Mouse (Mus musculus) hindbrain, embryonic 13.5 days (tissue): ENCODE measurements around the gene Ubiad1. TPM values are rescaled to one million over a fixed set of nuclear protein-coding genes. Genes with fewer than 3 reads are reported as not detected.

Experiments used
- ATAC-seq: fragments of 200-750 bp; cut with Nextera tagmentation; 2 replicates; pipeline ENCODE4 v1.8.0; 2017; ENCODE audit warnings: moderate TSS enrichment; ENCODE audit not compliant: low FRiP score
- H3K27ac ChIP-seq: fragments of 300-500 bp; sonication (generic); 2 replicates; pipeline ENCODE4 v1.5.1; 2015; ENCODE audit warnings: inconsistent platforms, mild to moderate bottlenecking, moderate library complexity
- H3K27me3 ChIP-seq: fragments of 300-500 bp; sonication (generic); 2 replicates; pipeline ENCODE4 v1.6.1; 2015; ENCODE audit warnings: mild to moderate bottlenecking, inconsistent platforms
- H3K36me3 ChIP-seq: fragments of 300-500 bp; sonication (generic); 2 replicates; pipeline ENCODE4 v1.6.1; 2015; ENCODE audit warnings: mild to moderate bottlenecking, inconsistent platforms
- H3K4me1 ChIP-seq: fragments of 300-500 bp; sonication (generic); replicated peaks from 2 replicates; pipeline ENCODE4 v1.6.1; 2015; ENCODE audit warnings: inconsistent platforms
- H3K4me2 ChIP-seq: fragments of 300-500 bp; sonication (generic); 2 replicates; pipeline ENCODE4 v1.6.1; 2015; ENCODE audit warnings: inconsistent platforms, mild to moderate bottlenecking, moderate library complexity
- H3K4me3 ChIP-seq: fragments of 300-500 bp; sonication (generic); 2 replicates; pipeline ENCODE4 v1.5.1; 2015; ENCODE audit warnings: mild to moderate bottlenecking, inconsistent platforms
- H3K9ac ChIP-seq: fragments of 300-500 bp; sonication (generic); 2 replicates; pipeline ENCODE4 v1.6.1; 2015; ENCODE audit warnings: mild to moderate bottlenecking, inconsistent platforms
- H3K9me3 ChIP-seq: fragments of 300-500 bp; sonication (generic); 2 replicates; pipeline ENCODE4 v1.6.1; 2016; ENCODE audit warnings: inconsistent platforms
- WGBS: fragments of 180-500 bp; shearing (Covaris S2); methylation state at CpG from one replicate; pipeline ENCODE4 v1.1.7; 2015; 5-methylcytosine and 5-hydroxymethylcytosine counted together
- polyA plus RNA-seq: library from polyadenylated mRNA; unstranded; fragments of >200 nt; fragmentation: Nextera tagmentation; extraction: Ambion mirVana; gene quantifications from 2 replicates; pipeline ENCODE4 v1.2.1, GENCODE M21; 2015

Ubiad1 gene
- polyA plus RNA-seq, 1 experiment from 2014 or later = 17.7 TPM

DNA sequence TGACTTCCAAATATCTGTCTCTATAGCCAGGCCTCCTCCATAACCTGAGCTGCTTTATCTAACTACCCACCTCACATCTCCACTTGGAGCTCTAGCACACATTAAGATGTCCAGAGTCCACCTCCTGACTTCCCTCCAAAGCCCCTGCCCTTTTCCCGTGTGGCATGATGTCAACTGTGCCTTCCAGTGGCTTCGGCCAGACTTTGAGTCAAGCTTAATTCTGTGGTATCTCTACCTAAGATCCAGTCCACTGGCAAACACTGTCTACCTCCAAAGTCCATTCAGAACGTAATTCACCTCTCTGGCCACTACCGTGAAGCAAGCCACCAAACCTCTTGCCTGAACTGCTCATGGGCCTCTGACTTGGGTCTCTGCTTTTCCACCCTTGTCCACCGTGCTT lies 2.6 kb downstream of the Ubiad1 start:
- Histone ChIP-seq H3K9ac (no peak overlapping the region), H3K4me2 (no peak overlapping the region), H3K27ac (no peak overlapping the region), H3K9me3 (no peaks in the 10 kb centered on the region), H3K4me3 (no peak overlapping the region), H3K4me1 (peaks cover 36% of the 10 kb centered on the region), H3K36me3 (no peaks in the 10 kb centered on the region; the same call in 1 of the 2 replicates), H3K27me3 (no peaks in the 10 kb centered on the region)
- no peak for ATAC-seq
- 94% methylated on average over 5 of the region's 5 CpGs for WGBS

DNA sequence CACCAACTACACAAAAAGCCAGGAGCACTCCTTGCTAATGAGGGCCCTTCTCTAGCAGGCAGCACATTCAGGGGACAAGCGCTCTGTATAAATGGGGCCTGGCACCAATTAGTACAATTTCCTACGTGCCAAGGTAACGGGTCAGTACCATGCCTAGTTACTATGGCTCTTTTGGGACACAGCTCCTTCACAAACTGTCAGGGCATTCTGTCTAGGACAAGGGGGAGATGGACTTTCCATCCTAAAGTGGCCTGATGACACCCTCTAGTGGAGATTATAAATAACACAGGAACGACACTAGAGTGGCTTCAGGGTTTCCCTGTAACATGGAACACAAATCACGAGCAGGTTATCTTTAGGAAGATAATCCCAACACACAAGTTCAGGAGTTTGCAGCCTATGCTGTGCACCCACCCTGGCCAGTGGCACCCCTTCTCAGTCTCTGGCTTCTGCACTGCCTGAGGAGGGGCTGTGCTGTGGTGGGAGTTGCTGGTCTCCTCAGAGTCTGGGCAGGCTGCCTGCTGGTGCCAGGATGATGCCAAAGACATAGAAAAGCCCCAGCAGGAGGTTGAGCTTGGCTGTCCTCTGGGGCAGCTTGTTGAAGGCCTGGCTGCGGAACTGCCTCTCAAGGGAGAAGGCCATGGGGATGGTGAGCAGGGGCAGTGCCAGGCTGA lies 8.8 kb downstream of the Ubiad1 start:
- Histone ChIP-seq H3K9me3 (no peaks in the 10 kb centered on the region), H3K36me3 (peaks cover 6% of the 10 kb centered on the region), H3K4me3 (no peak overlapping the region), H3K4me2 (no peak overlapping the region), H3K4me1 (peaks cover 28% of the 10 kb centered on the region), H3K9ac (0 out of 2 replicates have a peak overlapping the region, but pooled peaks have one; percentile 29), H3K27me3 (no peaks in the 10 kb centered on the region), H3K27ac (no peak overlapping the region)
- 55% methylated on average over 6 of the region's 6 CpGs for WGBS
- peak; percentile 49 for ATAC-seq

DNA sequence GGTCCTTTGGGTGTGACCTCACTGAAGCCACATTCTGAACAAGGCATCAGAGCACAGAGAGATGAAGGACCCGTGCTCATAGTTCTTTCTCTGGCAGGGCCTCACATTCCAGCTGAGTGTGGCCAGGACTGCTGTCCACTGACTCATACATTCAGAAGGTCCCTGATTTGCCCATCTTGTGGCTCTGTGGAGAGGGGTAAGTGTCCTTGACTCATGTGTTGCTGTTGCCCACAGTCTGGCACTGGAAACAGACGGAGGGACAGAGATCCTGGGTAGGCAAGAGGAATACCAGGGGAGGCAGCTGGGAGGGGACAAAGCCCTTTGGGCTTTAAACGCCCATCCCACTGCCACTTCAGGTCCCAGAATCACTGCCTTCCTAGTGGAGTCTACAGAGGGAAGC lies 9.5 kb downstream of the Ubiad1 start:
- Histone ChIP-seq H3K27ac (no peak overlapping the region), H3K36me3 (peaks cover 6% of the 10 kb centered on the region), H3K4me1 (peaks cover 29% of the 10 kb centered on the region), H3K9me3 (no peaks in the 10 kb centered on the region), H3K9ac (peak overlapping the region; percentile 29; the same call in 1 of the 2 replicates), H3K27me3 (no peaks in the 10 kb centered on the region), H3K4me3 (no peak overlapping the region), H3K4me2 (no peak overlapping the region)
- ATAC-seq = no peak
- 91% methylated on average over 3 of the region's 3 CpGs for WGBS

DNA sequence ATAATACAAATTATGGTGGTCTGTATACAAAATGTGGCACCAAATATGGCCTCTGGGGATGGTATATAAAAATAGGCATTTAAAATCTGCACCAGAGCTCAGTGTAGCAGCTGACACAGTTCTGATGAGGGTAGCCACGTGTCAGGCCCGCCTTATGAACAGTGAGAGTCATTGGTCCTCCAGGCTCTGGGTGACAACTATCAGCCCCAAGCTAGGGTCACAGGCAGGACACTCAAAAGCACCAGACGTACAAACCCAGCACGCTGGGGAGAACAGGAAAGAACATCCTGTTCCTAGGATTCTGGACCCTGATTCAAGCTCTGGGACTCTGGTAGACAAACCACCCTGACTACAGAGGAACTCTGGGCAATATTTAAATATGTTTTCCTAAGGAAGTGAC lies 10.0 kb downstream of the Ubiad1 start:
- WGBS = 85% methylated on average over 4 of the region's 4 CpGs

DNA sequence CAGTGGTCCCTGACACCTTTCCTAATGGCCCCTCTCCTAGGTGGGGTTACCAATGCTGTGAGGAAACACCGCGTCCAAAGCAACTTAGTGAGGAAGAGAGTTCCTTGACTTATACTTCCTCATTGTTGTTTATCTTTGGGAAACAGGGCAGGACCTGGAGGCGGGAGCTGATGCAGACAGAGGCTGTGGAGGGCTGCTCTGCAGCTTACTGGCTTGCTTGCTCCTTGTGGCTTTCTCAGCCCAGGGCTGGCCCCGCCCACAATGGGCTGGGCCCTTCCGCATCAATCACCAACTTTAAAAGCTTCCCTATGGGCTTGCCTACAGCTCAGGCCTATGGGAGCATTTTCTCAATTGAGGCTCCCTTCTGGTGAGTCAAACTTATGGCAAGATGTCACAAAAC lies 10.8 kb downstream of the Ubiad1 start:
- no peaks in the 10 kb centered on the region for H3K27me3 ChIP-seq
- 79% methylated on average over 5 of the region's 5 CpGs for WGBS
- H3K9ac ChIP-seq = no peak overlapping the region
- peaks cover 37% of the 10 kb centered on the region for H3K4me1 ChIP-seq
- no peak overlapping the region for H3K4me3 ChIP-seq
- peaks cover 6% of the 10 kb centered on the region for H3K36me3 ChIP-seq
- no peaks in the 10 kb centered on the region for H3K9me3 ChIP-seq
- H3K4me2 ChIP-seq = no peak overlapping the region
- no peak for ATAC-seq
- H3K27ac ChIP-seq = no peak overlapping the region

More for the DNA sequence above, 10.0 kb downstream of the Ubiad1 start:
- ATAC-seq = no peak
- Histone ChIP-seq H3K4me3 (no peak overlapping the region), H3K9me3 (no peaks in the 10 kb centered on the region), H3K4me2 (no peak overlapping the region), H3K27ac (no peak overlapping the region), H3K9ac (0 out of 2 replicates have a peak overlapping the region, but pooled peaks have one; percentile 1), H3K27me3 (no peaks in the 10 kb centered on the region), H3K36me3 (peaks cover 6% of the 10 kb centered on the region), H3K4me1 (peaks cover 30% of the 10 kb centered on the region)

DNA sequence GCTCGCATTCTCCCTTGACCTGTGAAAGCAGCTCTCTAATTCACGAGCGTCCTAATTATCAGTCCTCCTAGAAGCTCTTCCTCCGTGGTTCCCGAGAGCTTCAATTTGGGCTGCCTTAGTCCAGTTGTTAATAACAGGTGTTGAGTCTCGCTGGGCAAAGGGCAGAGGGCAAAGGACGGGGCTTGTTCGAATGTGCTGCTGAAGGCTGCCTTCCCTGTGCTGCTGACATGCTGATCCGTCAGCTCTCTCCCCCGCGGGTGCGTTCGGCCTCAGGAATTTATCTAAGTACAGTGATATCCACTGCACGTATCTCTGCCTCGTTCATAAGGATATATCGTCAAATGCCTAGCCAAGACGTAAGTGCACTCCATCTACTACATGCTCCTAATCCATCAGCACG lies 11.2 kb downstream of the Ubiad1 start:
- Histone ChIP-seq H3K4me2 (no peak overlapping the region), H3K4me1 (peaks cover 40% of the 10 kb centered on the region), H3K9me3 (no peaks in the 10 kb centered on the region), H3K36me3 (peaks cover 6% of the 10 kb centered on the region), H3K4me3 (no peak overlapping the region), H3K27ac (no peak overlapping the region), H3K9ac (no peak overlapping the region), H3K27me3 (no peaks in the 10 kb centered on the region)
- WGBS = 84% methylated on average over 18 of the region's 18 CpGs
- no peak for ATAC-seq

DNA sequence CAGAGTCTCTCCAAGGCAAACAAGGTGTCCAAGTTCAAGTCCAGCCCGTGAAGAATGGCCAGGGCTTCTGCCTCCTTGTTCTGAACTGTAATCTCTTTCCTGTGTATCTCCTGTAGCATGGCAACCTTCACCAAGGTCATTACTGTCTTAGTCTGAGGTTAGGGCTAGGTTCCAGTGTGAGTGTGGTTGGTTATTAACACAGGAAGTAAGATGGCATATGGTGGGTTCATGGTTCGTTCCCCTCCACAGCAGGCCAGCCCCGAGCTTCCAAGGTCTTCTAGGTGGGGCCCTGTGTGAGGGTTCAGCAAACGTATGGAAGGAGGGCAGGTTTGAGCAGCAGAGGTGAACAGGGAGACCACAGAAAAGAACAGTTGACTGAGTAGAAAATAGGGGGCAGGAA lies 12.1 kb downstream of the Ubiad1 start:
- Histone ChIP-seq H3K9ac (no peak overlapping the region), H3K4me2 (no peak overlapping the region)

DNA sequence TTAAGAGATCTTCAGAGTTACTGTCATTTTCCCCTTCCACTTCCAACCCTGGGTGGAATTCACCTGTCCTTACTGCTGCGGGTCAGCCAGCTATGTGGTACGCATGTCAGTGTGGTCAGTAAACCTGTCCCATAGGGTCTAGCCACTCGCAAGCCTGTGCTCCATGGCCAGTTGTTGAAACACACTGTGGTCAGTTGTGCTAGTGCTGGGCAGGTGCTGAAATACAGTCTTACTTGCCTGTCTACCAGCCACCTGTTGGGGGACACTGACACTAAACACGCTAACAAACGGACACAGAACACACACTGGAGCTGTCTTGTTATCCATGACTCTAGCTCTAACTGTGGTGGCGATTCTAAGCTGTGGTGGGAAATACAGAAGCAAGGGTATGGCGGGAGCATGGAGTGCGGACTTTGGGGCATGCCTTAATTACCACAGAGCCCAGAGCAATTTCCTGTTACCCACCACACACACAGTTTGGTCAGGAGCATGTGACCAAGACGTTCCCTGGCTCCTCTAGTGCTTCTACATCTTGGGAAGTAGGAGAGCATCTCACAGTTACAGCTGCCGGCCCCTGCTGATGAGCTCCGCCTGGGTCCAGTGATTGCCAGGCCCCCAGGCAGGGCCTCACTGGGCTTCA lies 13.6 kb downstream of the Ubiad1 start:
- peaks cover 3% of the 10 kb centered on the region; the same call in 1 of the 2 replicates for H3K36me3 ChIP-seq
- peaks cover 50% of the 10 kb centered on the region for H3K4me1 ChIP-seq
- H3K27me3 ChIP-seq = no peaks in the 10 kb centered on the region
- no peak for ATAC-seq
- no peaks in the 10 kb centered on the region for H3K9me3 ChIP-seq
- no peak overlapping the region for H3K4me3 ChIP-seq
- H3K9ac ChIP-seq = no peak overlapping the region
- H3K4me2 ChIP-seq = no peak overlapping the region
- no peak overlapping the region for H3K27ac ChIP-seq
- WGBS = 81% methylated on average over 11 of the region's 11 CpGs

More for the DNA sequence above, 12.1 kb downstream of the Ubiad1 start:
- WGBS = 91% methylated on average over 4 of the region's 4 CpGs
- peaks cover 6% of the 10 kb centered on the region for H3K36me3 ChIP-seq
- no peaks in the 10 kb centered on the region for H3K9me3 ChIP-seq
- H3K27ac ChIP-seq = no peak overlapping the region
- no peak for ATAC-seq
- H3K4me1 ChIP-seq = peaks cover 48% of the 10 kb centered on the region
- H3K27me3 ChIP-seq = no peaks in the 10 kb centered on the region
- no peak overlapping the region for H3K4me3 ChIP-seq

DNA sequence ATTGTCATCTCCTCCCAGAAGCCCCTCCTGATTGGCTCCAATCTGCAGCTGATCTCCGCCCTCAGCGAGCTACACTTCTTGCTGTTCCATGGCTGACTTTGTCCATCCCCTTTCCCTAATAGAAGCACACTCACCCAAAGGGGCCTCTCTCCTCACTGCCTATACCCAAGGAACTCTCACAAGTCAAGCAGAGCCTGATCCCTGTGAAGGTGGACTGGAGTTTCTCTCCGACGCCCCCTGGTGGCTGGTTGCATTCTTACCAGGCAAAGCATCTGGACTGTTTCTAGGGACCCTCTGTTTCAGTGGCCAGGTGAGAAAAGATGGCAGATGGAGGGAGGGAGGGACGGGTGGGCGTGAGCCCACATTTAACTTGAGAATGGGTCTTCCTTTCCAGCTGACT lies 14.9 kb downstream of the Ubiad1 start:
- no peak overlapping the region for H3K4me2 ChIP-seq
- no peak overlapping the region for H3K9ac ChIP-seq
- WGBS = 24% methylated on average over 6 of the region's 6 CpGs
- H3K36me3 ChIP-seq = peaks cover 3% of the 10 kb centered on the region; the same call in 1 of the 2 replicates
- no peak overlapping the region for H3K4me3 ChIP-seq
- no peaks in the 10 kb centered on the region for H3K9me3 ChIP-seq
- H3K27ac ChIP-seq = no peak overlapping the region
- ATAC-seq = peak; percentile 40; the same call in 1 of the 2 replicates
- peaks cover 51% of the 10 kb centered on the region for H3K4me1 ChIP-seq
- H3K27me3 ChIP-seq = no peaks in the 10 kb centered on the region

DNA sequence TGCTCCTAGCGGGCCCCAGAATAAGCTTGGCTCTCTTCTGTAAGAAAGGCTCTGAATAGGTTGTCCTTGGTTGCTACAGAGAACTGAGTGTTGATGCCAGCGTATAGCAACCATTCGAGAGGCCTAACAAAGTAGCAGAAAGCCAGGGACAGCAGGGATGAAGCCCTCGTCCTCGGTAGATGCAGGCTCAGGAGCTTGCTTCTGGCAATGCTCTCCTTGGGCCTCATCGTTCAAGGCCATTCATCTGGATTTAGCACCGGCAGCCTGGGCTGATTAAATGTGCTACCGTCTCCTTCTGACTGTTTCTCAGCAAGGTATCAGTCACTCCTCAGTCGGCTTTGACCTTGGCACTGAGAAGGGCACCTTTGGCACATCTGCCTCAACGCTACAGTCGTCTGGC lies 15.4 kb downstream of the Ubiad1 start:
- Histone ChIP-seq H3K4me1 (peaks cover 52% of the 10 kb centered on the region), H3K4me2 (no peak overlapping the region), H3K4me3 (no peak overlapping the region), H3K36me3 (peaks cover 3% of the 10 kb centered on the region; the same call in 1 of the 2 replicates), H3K9ac (0 out of 2 replicates have a peak overlapping the region, but pooled peaks have one; percentile 6), H3K9me3 (no peaks in the 10 kb centered on the region), H3K27ac (no peak overlapping the region), H3K27me3 (no peaks in the 10 kb centered on the region)
- ATAC-seq = no peak
- 79% methylated on average over 11 of the region's 11 CpGs for WGBS

DNA sequence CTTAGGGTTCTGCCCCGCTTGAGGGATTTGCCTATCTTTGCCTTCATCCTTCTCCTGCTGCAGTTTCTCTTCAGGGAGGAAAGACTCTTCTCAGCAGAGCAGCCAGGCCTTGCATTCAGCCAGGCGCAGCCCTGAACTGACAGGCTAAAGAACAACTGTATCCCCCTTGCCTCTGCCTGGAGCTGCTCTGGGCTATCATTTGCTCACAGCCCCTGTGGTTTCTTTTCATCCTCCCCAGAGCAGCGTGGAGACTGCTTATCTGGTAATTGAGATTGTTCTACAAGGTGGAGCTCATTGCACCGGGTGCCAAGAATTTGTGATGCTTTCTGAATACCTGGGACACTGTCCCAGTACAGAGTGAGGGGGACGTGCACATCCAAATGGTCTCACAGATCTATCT lies 16.0 kb downstream of the Ubiad1 start:
- H3K4me2 ChIP-seq = no peak overlapping the region
- no peak overlapping the region for H3K27ac ChIP-seq
- no peaks in the 10 kb centered on the region for H3K27me3 ChIP-seq
- WGBS = 82% methylated on average over 5 of the region's 5 CpGs
- H3K9me3 ChIP-seq = no peaks in the 10 kb centered on the region
- no peak overlapping the region for H3K9ac ChIP-seq
- H3K4me1 ChIP-seq = peaks cover 51% of the 10 kb centered on the region
- H3K36me3 ChIP-seq = peaks cover 3% of the 10 kb centered on the region; the same call in 1 of the 2 replicates
- no peak for ATAC-seq
- H3K4me3 ChIP-seq = no peak overlapping the region

DNA sequence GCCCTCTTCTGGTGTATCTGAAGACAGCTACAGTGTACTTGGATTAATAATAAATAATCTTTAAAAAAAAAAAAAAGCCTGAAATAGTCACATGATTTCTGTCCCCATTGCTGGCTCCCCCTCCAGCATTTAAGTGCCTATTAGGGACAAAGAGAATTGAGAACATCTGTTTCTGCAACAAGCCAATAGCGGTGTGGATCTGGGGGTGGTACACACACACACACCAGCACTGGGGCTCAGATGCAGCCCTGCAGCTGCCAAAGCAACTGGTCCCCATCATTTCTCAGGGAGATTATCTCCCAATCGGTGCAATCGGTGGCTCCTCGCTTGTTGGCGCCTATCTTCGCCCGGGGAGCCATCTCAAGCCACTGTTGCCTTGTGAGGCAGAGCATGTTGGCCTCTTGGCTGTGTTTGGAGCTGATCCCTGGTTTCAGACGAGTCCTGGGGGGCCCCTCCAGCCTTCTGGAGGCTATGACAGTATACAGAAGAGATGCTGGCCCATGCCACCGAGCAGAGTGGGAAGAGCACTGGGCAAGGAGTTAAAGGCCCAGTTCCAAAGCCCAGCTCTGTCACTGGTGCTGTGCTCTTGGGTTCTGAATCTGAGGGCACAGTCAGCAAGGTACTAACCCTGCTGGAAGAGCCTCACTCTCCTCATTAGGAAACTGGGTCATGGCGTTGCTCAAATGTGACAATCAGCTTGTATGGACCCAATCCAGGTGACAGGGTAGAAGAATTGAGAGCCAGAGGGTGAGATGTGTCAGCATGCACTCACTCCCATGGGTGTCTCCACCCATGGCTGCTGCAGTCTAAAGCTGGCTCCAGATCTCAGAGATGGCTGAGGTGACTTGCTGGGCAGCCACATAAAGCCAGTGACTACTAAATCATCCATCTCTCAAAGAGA lies 17.4 kb downstream of the Ubiad1 start:
- 0 out of 2 replicates have a peak, but pooled peaks have one; percentile 25 for ATAC-seq
- H3K4me2 ChIP-seq = no peak overlapping the region
- H3K27ac ChIP-seq = peak overlapping the region; percentile 2; the same call in 1 of the 2 replicates
- no peak overlapping the region for H3K4me3 ChIP-seq
- H3K4me1 ChIP-seq = peaks cover 43% of the 10 kb centered on the region
- no peaks in the 10 kb centered on the region for H3K9me3 ChIP-seq
- H3K9ac ChIP-seq = 0 out of 2 replicates have a peak overlapping the region, but pooled peaks have one; percentile 35
- WGBS = 71% methylated on average over 10 of the region's 10 CpGs
- H3K36me3 ChIP-seq = peaks cover 3% of the 10 kb centered on the region; the same call in 1 of the 2 replicates
- H3K27me3 ChIP-seq = no peaks in the 10 kb centered on the region
